In genomic region chr8:106007891-106008290, GRCm38 (mm10) we compare ENCODE assay signal across 10 mouse cellular contexts. TPM values are rescaled to one million over a fixed set of nuclear protein-coding genes. Genes with fewer than 3 reads are reported as not detected.
"Had no signal": no experiment of that assay in that cellular context is flagged by ENCODE, and none has a peak within 500 bp of the region (broad histone marks: within the 10 kb centered on the region; RNA-seq: fewer than 3 reads in every experiment).

No protein-coding gene starts in this region.

RNA-seq across cellular contexts. Expression of gene Dpep2nb, which starts 2.1 kb away (rescaled TPM):
- polyA plus RNA-seq: limb, embryonic 10.5 days; liver, embryonic 12.5 days; liver, embryonic 16.5 days; lung, embryonic 15.5 days; midbrain, embryonic 13.5 days; myocyte; neural tube, embryonic 11.5 days; small intestine, adult 2 months; stomach, embryonic 16.5 days had no signal

RNA-seq across cellular contexts. Expression of gene Dpep3, which starts 28.7 kb away (rescaled TPM):
- polyA plus RNA-seq: limb, embryonic 10.5 days; liver, embryonic 12.5 days; liver, embryonic 16.5 days; lung, embryonic 15.5 days; midbrain, embryonic 13.5 days; myocyte; neural tube, embryonic 11.5 days; neural tube, embryonic 15.5 days; stomach, embryonic 16.5 days had no signal
